8 mouse cellular contexts compared by ENCODE assay signal in genomic region chr13:103109872-103110271, GRCm38 (mm10).
DNase-seq lines count a peak whose midpoint lies in the region; ATAC-seq and TF ChIP-seq lines count a peak whose summit lies in the region.

No protein-coding gene starts in this region.

- no peak overlapping the region for H3K9ac ChIP-seq in limb, embryonic 14.5 days (ENCODE audit: low read depth, low read length, severe bottlenecking)
- H3K9ac ChIP-seq in neural tube, embryonic 11.5 days (ENCODE audit: low read length): no peak overlapping the region

- H3K4me2 ChIP-seq in limb, embryonic 14.5 days (replicated peaks; ENCODE audit: low read depth, low read length, severe bottlenecking): no peak overlapping the region
- no peak overlapping the region for H3K4me2 ChIP-seq in neural tube, embryonic 11.5 days (ENCODE audit: low read depth)

- no peaks in the 10 kb centered on the region for H3K27me3 ChIP-seq in kidney, adult 2 months (replicated peaks; ENCODE audit: control insufficient read depth, insufficient read depth, low read length)
- no peaks in the 10 kb centered on the region for H3K27me3 ChIP-seq in limb, embryonic 14.5 days (ENCODE audit: control insufficient read depth, insufficient read depth, low read length)
- no peaks in the 10 kb centered on the region for H3K27me3 ChIP-seq in neural tube, embryonic 11.5 days (ENCODE audit: control insufficient read depth, insufficient read depth, low read length)

- H3K9me3 ChIP-seq in limb, embryonic 14.5 days (ENCODE audit: control insufficient read depth, low read length): no peaks in the 10 kb centered on the region
- no peaks in the 10 kb centered on the region for H3K9me3 ChIP-seq in neural tube, embryonic 11.5 days (ENCODE audit: control insufficient read depth, low read length)

- peak; percentile 92 for TF ChIP-seq CTCF in kidney, adult 2 months (conservative IDR thresholded peaks at IDR 0.05; ENCODE audit: insufficient read depth, insufficient read length, low read depth, low read length)

- H3K4me3 ChIP-seq in kidney, adult 2 months (ENCODE audit: insufficient read depth, low read depth, low read length): no peak overlapping the region
- H3K4me3 ChIP-seq in limb, embryonic 14.5 days (replicated peaks; ENCODE audit: low read length): no peak overlapping the region
- no peak overlapping the region for H3K4me3 ChIP-seq in neural tube, embryonic 11.5 days (ENCODE audit: low read depth, low read length)

- DNase-seq in 3T3-L1 (ENCODE audit: low read depth, low spot score): peak; percentile 88
- peak; percentile 87 for DNase-seq in NIH3T3 (ENCODE audit: low read depth)
- DNase-seq in cerebellum, adult 9-10 months: peak; percentile 61
- DNase-seq in frontal cortex, adult 2 months (ENCODE audit: extremely low spot score in 1 of 2, low spot score in 1 of 2): peak; percentile 50 to 90
- DNase-seq in kidney, adult 2 months: peak; percentile 69
- DNase-seq in limb, embryonic 14.5 days (ENCODE audit: low spot score): peak; percentile 86
- DNase-seq in neural tube, embryonic 11.5 days (ENCODE audit: low spot score): peak; percentile 72
- peak; percentile 49 for DNase-seq in thymus, postnatal 14 days

- peaks cover 10% of the 10 kb centered on the region for H3K4me1 ChIP-seq in kidney, adult 2 months (ENCODE audit: control insufficient read depth, insufficient read depth, low read length)
- peaks cover 11% of the 10 kb centered on the region; the same call in 1 of the 2 replicates for H3K4me1 ChIP-seq in limb, embryonic 14.5 days (ENCODE audit: control insufficient read depth, insufficient read depth, low read length)
- H3K4me1 ChIP-seq in neural tube, embryonic 11.5 days (ENCODE audit: control insufficient read depth, insufficient read depth, low read length): no peaks in the 10 kb centered on the region

- H3K36me3 ChIP-seq in kidney, adult 2 months (ENCODE audit: control insufficient read depth, insufficient read depth, low read length): no peaks in the 10 kb centered on the region
- no peaks in the 10 kb centered on the region for H3K36me3 ChIP-seq in limb, embryonic 14.5 days (ENCODE audit: control insufficient read depth, insufficient read depth, low read length)
- H3K36me3 ChIP-seq in neural tube, embryonic 11.5 days (ENCODE audit: control insufficient read depth, insufficient read depth, low read length): no peaks in the 10 kb centered on the region

- peak; percentile 37; the same call in 1 of the 2 replicates for ATAC-seq in limb, embryonic 14.5 days (ENCODE audit: low FRiP score, low read depth)
- no peak for ATAC-seq in neural tube, embryonic 11.5 days (ENCODE audit: insufficient read depth, low FRiP score, low TSS enrichment)

- 22% methylated on average over 10 of the region's 10 CpGs for WGBS in kidney, adult 2 months
- WGBS in limb, embryonic 14.5 days: 29% methylated on average over 10 of the region's 10 CpGs
- WGBS in neural tube, embryonic 11.5 days: 36% methylated on average over 10 of the region's 10 CpGs

- no peak overlapping the region for H3K27ac ChIP-seq in kidney, adult 2 months (ENCODE audit: insufficient read depth, low read depth, low read length)
- H3K27ac ChIP-seq in limb, embryonic 14.5 days (replicated peaks; ENCODE audit: low read depth, low read length): no peak overlapping the region
- no peak overlapping the region for H3K27ac ChIP-seq in neural tube, embryonic 11.5 days (ENCODE audit: low read depth, low read length)

- no peak for TF ChIP-seq POLR2A in kidney, adult 2 months (IDR thresholded peaks at IDR 0.05; ENCODE audit: low read depth, low read length)
- no peak for TF ChIP-seq POLR2A in limb, embryonic 14.5 days (IDR thresholded peaks at IDR 0.05; ENCODE audit: borderline replicate concordance, extremely low read depth, insufficient read depth, insufficient read length)
